Mouse (Mus musculus) retina, adult 2 months (tissue): ENCODE measurements around the gene Gstt2.

Experiments used
- DNase-seq: peaks from one replicate; pipeline ENCODE4 v3.0.0-alpha.2; 2012; ENCODE audit warnings: low read depth, low spot score

The Gstt2 gene

GRCm38 (mm10) chr10:75827668-75828360, 9.4 kb downstream of the Gstt2 start:
- no peak for DNase-seq

- DNase-seq, result no peak
Observed at GRCm38 (mm10) chr10:75824530-75824929, 12.7 kb downstream of the Gstt2 start.

- no peak for DNase-seq
Observed at GRCm38 (mm10) chr10:75823782-75824181, 13.4 kb downstream of the Gstt2 start.

DNA sequence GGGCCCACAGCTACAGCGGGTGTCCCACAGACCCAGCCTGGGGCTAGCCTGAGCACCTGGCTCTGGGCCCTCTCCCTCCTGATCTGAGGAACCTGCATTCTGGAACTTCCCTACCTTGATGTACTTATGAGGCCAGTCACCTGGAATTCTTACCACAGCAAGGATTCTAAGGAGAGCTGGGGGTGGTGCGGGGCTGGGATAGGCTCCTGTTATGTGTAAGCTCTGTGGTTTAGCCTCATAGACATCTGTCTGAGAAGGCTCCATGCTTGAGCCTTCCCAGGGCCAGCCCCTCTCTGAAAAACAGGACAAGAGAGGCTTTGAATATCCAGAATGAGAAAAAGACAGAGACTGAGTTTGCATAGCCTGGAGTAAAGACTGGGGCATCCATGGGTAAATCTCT, 14.8 kb downstream of the Gstt2 start, which contains the start of gene Gstt4:
Gene Gstt4 (minus strand): TSS at position 101 of the 400 bp plus-strand sequence.
- DNase-seq, result no peak

DNA sequence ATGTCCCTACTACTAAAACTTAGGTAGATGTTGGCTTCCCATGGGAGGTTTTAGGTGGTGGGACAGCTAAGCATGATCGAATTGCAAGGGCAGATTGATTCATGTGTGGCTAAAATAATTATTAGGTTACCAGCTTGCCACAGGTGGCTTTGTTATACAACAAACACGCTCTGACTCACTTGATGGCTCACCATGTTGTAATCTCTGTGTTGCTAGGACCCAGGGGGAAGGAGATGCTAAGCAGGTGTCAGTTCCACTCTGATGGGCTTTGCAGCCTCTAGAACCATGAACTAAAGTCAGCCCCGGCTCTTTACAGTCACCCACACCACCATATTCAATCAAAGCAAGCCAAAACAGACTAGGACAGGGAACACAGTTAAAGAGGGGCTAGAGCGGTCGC, 17.3 kb downstream of the Gstt2 start:
- no peak for DNase-seq

GRCm38 (mm10) chr10:75818641-75819040, 18.6 kb downstream of the Gstt2 start:
- no peak for DNase-seq

DNA sequence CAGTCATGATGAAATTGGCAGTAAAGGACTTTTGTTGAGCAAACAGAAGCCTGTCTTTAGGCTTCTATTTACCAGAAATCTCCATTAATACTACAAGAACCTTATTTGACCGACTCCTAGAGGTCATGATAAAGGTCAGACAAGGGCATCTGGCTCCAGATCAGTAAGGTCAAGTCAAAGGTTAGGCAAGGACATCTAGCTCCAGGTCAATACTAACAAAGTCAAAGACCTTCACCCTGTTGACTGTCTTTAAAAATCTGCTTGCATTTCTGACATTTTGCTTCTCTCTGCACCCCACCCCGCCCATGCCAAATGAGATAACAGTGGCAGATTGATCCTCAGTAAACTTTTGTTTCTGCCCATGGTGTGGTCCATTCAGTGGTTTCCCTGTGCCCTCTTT, 33.0 kb downstream of the Gstt2 start:
- DNase-seq, result no peak

- no peak for DNase-seq
Observed at GRCm38 (mm10) chr10:75798176-75798696, 39.0 kb downstream of the Gstt2 start, which contains the start of gene Gstt1. TSS of gene Gstt1 (minus strand) at chr10:75798584.

GRCm38 (mm10) chr10:75797619-75798175, 39.5 kb downstream of the Gstt2 start:
- DNase-seq, result no peak

- DNase-seq, result no peak
Observed at GRCm38 (mm10) chr10:75796731-75797516, 40.3 kb downstream of the Gstt2 start.

DNA sequence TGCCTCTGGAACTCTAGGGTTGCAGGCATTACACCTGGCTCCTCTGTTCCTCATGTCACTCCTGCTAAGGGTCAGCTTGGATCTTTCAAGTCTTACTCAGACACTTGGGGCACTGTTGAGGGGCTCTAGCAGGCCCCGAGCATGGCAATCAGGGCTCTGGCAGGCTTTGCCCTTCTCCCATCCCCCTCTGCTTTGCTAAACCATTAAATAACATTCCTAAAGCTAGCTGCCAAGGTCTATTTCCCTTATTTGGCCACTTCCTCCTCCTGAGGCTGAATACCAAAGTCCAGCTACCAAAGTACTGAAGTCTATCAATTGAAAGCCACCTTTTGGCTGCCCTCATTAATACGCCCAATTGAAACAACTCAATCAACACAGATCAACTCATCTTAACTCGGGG, 42.3 kb downstream of the Gstt2 start:
- DNase-seq, result no peak

- DNase-seq, result no peak
Observed at GRCm38 (mm10) chr10:75790773-75791172, 46.5 kb downstream of the Gstt2 start.

DNA sequence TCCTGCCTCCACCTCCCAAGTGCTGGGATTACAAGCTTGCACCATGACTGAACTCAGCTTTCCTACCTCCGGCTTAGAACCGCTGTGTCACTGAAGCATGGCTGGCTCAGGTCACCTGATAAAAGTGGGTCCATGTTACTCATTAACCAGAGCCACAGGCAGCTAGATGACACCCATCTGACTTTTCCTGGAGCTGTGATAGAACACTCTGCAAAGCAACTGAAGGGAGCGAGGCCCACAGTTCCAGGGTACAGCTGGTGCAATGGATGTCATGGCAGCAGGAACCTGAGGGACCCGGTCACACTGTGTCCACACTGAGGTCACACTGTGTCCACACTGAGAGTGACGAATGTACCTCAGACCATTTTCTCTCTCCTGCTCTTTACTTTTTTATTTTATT, 47.4 kb downstream of the Gstt2 start:
- DNase-seq, result no peak

- no peak for DNase-seq
Observed at GRCm38 (mm10) chr10:75789081-75789735, 48.0 kb downstream of the Gstt2 start.

DNA sequence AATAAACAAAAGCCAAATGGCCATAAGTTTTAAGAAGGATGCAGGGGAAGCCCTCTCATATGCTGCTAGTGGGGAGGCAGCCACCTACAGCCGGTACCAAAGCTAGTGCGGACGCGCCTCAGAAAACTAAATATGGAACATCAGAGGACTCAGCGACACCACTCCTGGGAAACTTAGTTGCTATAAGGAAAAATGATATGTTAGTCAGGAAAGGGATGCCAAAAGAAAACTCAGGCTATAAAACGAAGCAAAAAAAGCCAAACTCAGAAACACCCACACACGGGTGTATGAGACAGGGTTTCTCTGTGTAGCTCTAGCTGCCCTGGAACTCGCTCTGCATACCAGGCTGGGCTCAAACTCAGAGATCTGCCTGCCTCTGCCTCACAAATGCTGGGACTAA, 48.9 kb downstream of the Gstt2 start:
- no peak for DNase-seq

- DNase-seq, result no peak
Observed at GRCm38 (mm10) chr10:75785442-75785841, 51.8 kb downstream of the Gstt2 start.
